Mouse (Mus musculus): ENCODE results near the gene Large1.
"Not testable (repeated sequence)": the region's sequence is repeated elsewhere in the genome, so short reads cannot be mapped to it uniquely, and the experiment has no call there.

Gene Large1

DNA sequence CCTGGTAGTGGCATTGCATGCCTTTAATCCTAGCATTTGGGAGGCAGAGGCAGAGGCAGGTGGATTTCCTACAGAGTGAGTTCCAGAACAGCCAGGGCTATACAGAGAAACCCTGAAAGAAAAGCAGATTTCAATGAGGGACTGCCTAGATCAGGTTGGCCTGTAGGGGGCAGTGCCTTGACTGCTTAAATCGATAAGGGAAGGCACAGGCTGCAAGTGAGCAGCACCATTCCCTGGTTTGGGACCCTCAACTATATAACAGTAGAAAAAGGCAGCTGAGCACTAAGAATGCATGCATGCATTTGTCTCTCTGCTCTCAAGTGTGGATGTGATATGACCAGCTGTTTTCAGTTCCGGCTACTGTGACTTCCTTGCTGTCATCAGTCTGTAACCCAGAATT, 349.5 kb downstream of the Large1 start:
- DNase-seq = peak; percentile 12

DNA sequence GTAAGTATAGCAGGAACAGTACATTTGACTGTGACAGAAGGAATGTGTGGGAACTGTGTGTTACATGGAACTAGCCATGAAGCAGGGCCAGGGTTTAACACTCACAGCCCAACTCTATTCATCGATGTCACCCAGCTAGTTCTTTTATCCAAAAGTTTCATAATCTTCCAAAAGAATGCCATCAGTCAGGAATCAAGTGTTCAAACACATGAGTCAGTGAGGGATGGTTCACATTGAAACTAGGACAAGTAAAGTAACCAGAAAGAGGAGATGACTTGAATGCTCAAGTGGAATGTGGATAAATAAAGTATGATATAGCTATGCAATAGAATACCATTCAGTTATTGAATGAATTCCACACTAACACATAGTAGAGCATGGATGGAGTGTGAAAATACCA, 359.5 kb downstream of the Large1 start:
- no peak for DNase-seq

DNA sequence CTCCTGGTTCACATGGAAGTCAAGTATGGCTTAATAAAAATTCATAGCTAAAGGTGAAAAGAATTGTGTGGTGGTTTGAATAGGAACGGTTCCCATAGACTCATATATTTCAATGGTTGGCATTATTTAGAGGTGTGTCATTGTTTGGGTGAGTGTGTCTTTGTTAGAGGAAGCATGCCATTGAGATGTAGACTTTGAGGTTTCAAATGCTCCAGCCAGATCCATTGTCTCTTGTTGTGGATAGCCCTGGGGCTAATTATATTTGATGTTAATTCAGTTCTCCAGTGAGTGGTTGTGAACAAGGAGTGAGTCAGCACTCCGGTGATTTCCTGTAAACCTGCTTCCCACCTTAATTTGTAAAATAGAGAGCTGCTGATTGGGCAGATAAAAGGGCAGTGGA, 362.9 kb downstream of the Large1 start:
- no peak for DNase-seq

DNA sequence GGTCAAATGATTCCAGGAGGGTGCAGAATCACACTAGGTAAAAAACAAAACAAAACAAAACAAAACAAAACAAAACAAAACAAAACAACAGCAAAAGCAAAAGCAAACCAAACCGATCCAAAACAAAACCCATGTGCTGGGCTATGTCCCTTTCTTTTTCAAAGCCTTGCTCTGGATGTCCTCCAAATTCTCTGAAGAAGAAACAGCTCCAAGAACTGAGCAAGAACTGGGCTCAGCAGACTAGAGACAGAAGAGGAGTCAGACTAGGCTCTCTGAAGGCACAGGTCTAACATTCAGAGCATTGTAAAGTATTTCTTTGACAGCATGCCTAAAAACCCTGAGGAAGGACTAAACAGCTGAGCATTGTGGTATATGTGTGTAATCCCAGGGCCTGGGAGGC, 370.5 kb downstream of the Large1 start:
- no peak for DNase-seq

DNA sequence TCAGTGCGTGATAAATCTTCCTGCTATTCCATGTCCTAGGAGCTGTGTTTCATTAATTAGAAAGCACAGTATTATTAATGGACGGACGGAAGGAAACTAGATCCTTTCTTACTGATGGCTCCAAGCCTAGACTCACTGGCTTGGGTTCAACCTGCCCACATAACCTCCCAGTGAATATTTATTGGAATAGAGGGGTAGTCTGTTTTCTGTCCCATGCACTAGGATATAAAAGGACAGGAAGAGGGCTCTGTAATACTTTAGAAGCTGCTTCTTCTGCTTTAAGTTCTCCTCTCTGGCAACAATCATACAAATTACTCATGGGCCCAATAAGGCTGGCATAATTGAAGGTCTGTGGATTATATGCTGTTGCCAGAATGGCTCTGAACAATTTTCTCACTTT, 398.3 kb downstream of the Large1 start:
- no peak for DNase-seq

DNA sequence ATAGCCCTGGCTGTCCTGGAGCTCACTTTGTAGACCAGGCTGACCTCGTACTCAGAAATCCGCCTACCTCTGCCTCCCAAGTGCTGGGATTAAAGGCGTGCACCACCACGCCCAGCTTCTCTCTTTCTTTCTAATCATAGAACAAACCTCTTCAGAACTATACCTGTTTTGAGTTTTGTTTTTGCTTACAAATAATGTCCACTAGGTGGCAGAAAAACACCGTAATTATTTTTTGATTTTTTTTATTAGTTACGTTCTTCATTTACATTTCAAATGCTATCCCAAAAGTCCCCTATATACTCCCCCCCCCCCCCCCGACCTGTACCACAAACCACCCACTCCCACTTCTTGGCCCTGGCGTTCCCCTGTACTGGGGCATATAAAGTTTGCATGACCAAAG, 411.9 kb downstream of the Large1 start:
- DNase-seq = not testable (repeated sequence)

DNA sequence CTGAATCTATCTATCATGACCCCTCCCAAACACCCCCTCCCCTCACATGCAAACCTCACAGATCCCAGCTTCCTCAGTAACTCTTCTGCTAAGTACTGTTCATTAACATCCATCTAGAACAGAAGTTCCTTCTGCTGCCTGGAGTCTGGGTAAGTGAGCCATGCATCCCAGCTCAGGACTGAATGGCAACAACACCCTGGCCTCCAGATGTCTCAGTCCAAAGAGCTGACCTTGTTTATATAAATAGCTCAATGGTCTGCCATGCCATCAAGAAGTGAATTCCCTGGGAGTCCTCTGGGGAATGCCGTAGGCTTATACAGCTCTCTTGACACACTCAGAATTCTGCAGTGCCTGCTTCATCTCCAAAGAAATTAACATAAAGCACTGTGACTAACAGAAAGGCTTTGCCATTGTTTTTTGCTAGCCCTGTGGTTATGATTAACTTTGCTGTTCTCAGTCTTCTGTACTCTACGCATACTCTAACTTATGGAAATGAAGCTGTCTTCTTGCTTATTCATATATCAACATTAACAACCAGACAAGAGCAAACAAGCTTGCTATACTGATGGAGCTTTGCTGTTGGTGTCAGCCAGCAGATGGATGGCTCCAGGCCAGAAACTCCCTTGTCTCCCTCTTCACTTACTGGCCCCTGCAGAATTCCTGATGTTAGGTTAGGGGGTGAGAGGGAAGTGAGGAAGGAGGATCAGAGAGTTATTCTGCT, 434.0 kb downstream of the Large1 start:
- no peak for DNase-seq

DNA sequence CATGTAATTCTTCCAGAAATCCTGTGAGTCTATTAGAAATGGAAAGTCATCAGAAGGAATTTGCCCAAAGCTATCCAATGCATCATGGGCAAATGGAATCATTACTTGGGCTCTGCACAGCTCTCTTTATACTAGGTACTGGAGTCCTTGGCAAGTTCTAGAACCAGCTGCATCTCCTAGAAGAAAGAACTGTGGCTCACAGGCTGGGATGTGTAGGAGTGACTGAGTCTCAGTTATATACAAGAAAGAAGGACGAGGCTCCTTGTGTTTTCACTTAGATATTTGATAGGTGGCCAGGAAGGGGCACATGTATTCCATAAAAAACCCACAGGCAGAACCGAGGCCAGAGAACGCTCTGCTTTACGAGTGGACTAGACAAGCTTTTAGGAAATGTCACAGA, 447.8 kb downstream of the Large1 start:
- no peak for DNase-seq

DNA sequence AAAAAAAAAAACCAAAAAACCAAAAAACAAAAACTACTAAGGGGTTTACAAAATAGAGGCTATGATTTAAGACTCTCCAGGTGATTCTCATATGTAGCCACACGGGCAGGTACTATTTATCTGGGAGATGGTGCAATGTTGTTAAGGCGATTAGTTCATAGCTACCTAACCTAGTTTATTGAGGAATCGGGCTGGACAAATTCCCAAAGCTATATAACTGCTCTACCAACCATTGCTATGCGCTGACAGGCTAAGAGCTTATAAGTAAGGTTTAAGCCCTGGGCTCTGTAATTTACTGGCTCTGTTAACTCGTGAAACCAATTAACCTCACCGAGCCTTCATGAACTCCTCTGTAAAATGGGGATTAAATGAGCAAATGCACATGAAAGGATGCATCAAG, 451.7 kb downstream of the Large1 start:
- DNase-seq = no peak

DNA sequence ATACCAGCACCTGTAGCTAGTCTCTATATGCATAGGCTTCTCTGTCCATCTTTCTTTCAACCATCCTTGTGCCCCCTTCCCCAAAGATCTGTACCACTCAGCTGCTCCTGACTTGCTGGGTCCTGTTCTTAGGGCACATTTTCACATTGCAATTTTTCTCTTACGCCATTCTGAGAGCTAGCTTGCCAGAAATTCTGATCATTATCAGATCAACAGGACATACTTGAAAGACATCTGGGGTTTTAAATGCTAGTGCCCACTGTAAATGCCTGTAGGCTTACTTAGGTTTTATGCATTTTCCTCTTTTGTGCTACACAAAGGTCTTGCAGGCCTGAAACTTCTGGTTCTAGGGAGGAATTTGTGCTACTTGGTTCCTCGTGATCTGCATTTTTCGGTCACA, 454.0 kb downstream of the Large1 start:
- no peak for DNase-seq

DNA sequence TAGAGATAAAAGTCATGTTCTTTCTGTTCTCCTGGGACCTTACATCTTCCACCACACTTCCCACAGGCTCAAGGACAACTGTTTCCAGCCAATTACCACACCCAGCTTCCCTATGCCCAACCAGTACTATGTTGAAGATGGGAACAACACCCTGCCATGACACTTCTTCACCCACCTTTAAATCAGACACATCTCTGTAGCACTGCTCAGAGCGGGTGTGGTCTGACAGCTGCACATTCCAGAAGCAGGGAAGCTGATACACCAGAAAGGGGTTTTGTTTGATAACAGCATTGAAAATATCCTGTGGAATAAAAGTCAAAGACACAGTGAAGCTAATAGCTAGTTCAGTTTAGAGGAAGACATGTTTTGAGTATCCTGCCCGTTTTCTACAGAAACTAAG, 470.3 kb downstream of the Large1 start:
- DNase-seq = no peak

DNA sequence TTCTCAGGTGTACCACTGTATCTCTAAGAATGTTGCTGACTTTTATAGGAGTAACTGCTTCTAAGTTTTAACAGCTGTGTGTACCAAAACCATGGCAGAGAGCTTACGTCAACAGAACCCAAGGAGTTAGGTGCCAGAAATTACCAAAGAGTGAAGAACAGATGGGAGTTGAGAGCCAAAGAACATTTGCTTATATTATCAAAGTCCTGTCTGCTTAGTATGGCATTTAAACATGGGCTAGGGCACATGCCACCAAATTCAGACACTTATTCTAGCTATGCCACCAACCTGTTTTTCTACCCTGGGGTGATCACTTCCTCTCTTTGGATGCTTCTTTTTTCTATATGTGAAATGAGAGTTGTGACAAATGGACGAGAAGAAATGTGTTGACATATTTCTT, 479.9 kb downstream of the Large1 start:
- DNase-seq = no peak

DNA sequence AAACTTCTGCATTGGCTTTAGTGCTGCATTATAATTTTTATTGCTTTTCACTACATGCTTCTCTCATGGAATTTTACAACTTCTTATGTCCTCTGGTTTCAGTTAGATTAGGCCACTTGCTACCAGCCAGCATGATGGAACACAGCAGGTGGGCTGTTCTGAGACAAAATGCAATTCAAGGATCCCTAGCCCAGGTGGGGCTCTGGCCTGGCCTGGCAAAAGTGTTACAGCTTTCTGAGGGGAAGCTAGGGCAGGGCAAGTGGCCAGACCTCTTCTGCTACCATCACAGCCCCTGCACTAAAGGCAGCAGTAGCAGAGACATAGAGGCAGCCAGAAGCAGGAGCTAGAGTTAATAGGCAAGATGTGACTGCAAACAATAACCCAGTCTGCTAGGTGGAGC, 506.5 kb downstream of the Large1 start:
- peak; percentile 7 for DNase-seq

DNA sequence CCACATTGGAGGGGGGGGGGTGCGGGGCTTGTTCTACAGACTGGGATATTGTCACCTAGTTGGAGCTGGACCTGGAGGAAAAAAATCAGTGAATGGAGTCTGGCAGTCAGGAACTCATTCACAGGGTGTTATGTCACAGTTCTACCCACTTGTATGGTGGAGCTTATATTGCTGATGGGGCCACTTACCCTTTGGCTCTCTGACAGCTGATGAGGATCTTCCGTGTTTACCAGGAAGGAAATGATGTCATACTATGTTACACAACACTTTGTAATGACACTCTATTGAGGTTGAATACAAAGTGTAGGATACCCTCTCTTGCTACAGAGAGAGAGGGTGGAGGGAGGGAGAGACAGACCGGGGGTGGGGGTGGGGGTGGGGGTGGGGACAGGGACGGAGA, 517.5 kb downstream of the Large1 start:
- no peak for DNase-seq

DNA sequence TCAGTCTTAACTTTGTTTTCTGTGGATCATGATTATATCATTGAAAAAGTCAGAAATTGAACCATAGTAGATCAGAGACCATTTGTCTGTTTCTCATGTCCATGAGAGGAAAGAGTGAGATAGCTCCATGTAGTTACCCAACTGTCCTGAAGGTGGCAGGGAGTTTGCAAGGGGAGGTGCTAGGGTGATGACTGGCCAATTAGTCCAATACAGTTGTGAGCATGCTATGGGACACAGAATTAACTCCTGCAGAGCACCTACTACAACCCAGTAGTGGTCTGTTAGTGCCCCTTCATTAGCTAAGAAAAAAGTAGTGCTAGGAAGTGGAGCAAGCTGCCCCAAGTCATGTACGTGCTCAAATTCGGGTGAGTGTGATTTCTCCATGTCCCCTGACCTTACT, 520.2 kb downstream of the Large1 start:
- no peak for DNase-seq

DNA sequence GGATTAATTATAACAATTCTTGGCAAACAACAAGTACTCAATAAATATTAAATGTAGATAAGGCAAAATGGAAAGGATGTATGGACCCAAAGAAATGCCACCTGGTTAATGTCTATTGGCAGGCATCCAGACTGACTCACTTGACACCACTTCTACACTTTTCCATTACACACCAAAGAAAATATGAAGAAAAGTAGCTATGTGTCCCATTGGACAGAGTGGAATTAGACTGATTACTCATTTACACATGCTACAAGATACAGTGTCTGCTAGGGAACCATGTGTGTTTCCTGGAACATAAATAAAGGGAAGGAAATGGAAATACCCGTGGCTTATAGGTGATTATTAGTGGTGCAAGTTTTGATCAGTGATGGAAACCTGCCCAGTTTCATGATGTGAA, 521.0 kb downstream of the Large1 start:
- DNase-seq = no peak

DNA sequence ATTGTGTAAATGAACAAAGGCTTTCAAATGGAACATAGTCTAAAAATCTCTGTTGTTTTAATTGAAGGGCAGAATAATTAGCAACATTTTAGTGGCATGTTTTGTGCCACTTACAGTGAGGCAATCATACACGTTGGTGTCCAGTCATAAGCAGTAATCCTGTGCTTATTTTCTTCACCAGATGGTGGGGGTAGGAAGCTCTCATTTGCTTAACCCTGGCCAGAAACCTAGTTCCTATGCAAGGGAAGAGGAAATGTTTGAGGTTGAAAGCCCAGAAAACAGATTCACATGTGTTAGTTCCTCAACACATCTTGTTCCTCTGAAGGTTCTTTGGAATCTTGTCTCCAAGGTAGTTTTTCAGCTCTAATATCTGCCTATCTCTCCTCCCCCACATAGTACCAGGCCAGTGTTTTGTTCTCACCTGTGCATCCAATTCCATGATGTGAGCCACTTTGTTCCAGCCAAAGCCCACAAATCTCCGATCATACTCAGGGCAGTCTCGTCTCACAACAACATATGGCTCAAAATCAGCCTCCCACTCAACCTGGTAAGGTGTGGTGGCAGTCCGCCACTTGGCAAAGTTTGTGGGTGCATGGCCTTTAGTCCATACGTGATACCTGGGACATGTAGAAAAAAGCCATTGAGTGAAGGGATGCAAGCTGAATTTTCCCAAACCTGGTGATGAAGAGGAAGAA, 535.5 kb downstream of the Large1 start:
- DNase-seq = no peak

DNA sequence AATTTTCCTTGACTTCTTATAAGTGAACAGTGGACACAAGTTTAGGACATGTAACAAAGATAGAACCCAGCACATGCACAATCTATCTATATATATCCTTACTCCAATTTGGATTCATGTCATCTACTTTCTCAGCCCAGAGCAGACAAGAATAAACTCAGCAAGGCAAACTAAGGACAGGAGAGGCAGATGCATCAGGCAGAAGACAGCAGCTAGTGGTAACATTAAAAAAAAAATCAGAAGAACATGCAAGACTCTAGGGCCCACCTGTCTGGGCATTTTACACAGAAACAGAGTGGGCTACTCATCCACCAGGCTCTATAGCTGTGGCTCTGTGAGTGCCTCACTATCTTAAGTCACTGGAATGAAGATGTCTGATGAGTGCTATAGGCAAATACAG, 536.7 kb downstream of the Large1 start:
- DNase-seq = no peak

DNA sequence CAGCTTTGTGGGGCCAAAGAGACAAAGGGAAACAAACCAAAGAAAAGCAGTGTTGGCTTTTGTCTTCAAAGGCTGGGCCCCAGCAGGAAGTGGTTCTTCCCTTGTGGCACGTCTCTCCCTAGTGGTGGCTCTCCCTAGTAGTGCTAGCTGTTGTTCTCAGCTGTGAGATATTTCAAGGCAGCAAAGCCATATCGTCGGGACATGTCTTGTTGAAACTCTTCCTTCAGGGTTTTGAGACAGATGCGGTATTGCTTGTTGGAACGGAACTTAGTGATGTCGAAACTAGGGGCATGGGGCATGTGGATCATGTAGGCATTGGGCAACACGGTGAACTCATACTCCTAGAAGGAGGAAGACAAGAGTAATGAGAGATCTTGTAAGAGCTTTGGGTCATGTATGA, 537.7 kb downstream of the Large1 start:
- DNase-seq = no peak

DNA sequence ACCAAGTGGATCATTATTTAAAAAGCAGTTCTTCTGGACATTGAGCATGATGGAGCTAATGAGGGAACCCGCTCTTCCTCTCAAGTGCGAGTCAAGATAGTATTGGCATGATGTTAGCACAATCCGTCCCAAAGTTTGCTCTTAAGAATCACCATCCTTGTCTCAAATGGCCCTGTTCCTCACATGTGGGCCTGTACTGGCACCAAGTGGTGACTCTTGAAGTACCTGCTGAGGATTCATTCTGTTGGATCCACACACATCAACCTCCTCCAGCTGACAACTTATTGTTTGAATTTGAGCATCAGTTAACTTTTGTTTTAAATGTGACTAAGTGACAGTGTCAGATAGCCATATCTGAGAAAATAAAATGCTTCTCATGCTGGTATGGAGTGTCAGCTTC, 540.6 kb downstream of the Large1 start:
- no peak for DNase-seq

DNA sequence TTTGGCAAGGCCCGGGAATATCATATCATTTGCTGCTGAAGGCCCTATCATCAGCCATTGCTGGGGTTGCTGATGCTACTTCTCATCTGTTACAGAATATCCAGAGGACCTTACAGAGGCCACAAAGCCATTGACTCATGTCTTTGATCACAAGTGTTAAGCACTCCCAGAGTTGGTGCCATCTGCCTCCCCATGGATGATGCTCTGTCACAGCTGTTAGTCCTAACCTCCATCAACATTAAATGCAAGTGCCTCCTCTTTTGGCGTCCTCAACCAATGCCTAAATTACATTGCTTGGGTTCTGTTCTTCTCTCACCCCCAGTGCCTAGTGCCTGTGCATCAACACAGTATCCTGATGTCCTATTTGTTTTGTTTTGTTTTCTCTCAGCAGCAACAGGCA, 551.8 kb downstream of the Large1 start:
- DNase-seq = no peak

DNA sequence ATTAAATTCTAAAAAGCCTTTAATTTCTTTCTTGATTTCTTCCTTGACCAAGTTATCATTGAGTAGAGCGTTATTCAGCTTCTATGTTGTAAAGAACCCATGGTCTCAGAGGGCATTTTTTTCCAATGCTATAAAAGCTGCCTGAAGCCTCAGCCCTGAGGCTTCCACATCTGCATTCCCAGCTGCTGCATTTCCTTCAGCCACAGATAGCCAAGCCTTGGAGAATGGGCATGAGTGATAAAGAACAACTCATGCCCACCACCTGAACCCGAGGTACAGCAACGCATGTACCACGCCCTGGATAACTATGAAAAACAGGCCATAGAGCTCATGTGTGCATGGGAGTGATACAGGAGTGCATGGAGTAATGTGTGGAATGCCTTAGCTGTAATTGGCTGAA, 572.7 kb downstream of the Large1 start:
- no peak for DNase-seq

DNA sequence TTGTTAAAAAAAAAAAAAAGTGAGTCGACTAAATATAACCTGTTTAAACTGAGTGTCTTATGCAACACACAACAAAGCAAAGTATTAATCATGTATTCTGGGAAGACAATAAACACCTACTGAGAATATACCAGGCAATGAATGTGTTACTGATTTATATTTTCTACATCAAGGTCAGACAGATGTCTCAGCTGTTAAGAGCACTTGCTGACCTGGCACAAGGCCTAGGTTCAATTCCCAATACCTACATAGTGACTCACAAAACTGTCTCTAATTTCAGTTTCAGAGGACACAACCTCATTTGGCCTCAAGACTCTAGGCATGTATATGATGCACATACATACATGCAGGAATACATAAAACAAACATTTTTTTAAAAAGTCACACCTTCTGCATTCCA, 575.5 kb downstream of the Large1 start:
- no peak for DNase-seq

DNA sequence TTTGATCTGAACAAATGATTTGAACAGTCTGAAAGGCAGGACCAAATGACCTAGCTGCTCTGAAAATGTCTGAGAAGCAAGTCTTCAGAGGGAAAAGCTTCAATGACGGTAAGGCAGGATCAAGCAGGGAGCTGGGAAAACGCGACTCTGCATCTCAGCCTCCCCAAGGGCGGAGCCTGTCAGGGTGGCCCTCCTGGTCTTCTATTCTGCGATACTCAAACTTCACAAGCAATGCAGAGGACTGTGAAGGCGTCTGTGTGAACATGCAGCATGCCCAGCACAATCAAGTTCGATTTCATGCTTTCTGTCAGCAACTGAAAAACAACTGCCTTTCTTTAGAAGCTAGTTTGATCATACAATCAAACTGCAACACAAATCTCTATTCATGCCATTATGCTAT, 586.6 kb downstream of the Large1 start:
- no peak for DNase-seq

DNA sequence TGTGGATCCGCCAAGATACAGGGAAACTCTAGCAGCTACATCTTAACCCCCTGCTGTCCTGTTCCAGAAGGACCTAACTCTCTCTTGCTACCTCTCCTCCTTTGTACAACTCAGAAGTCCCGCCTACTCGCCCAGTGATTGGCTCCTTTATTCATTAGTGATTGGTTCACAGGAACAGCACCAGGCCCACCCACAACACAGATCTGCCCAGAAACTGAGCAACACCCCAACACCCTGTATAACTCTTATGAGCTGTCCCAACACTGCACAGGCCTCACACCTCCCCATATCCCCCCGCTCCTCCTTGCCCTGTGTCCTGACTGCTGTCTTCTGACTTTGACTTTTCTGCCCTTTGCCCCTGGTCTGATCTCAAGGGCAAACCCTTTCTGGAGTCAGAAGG, 587.6 kb downstream of the Large1 start:
- DNase-seq = no peak
